Mouse (Mus musculus) mature B cell (primary cell): Measurements from ENCODE around the gene Txn1.

Experiments used
- in situ Hi-C: fragments of 300-500 bp; cut with MboI; formaldehyde crosslinking; loops from 2 replicates; pipeline ENCODE4 v1.14.3; 2019

Gene Txn1

DNA sequence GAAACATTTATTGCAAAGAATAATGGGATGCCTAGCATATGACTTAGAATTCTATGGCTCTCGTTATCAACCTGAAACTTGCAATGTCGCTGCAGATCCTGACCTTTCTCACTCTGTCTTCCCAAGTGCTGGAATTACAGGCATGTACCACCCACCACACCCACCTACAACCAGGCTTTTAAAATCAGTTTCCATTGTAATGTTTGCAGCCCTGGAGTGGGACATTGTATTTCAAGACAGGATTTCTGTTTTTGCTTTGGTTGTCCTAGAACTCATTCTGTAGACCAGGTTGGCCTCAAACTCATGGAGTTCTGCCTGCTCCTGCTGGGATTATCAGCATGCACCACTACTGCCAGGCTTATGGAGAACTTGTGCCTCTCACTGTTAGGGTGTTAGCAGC is 13.3 kb downstream of the Txn1 start:
- in situ Hi-C loops: no loop called here

- in situ Hi-C loops: no loop called here
Measured at GRCm38 (mm10) chr4:57940631-57941030, 15.6 kb downstream of the Txn1 start.

DNA sequence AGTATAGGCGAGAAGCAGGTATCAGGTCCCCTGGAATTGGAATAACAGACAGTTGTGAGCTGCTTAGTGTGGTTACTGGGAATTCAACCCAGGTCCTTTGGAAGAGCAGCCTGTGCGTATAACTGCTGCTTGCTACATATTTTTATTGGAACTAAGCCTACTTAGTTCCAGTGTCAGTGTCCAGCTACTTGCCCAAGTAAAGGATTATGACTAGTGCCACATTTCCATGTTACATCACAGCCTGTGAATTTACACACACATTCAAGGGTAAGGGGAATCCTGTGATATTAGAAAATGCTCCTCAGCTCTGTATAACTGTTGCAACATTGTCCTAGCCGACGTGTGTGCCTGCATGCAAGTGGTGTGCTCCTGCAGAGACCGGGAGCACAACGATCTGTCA is 18.9 kb downstream of the Txn1 start:
- in situ Hi-C loops: no loop called here

DNA sequence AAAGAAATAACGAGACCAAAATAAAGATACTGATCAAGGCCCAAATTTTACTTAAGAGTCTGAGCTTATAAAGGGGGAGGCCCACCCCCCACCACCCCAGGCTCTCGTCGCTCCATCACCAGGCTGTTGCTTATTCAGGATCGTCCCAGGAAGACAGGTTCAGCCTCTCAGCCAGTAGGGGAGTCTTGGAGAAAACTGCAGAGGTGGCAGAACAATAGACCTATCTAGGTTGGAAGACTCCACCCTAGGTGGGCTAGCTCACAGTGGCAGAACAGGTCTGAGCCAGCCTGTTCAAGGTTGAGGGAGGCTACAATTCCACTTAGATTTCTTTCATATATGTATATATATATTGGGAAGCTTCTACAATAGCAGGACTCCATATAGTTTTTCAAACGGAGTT is 22.0 kb downstream of the Txn1 start:
- in situ Hi-C loops: no loop called here

GRCm38 (mm10) chr4:57930559-57931170 is 25.5 kb downstream of the Txn1 start:
- in situ Hi-C loops: no loop called here

DNA sequence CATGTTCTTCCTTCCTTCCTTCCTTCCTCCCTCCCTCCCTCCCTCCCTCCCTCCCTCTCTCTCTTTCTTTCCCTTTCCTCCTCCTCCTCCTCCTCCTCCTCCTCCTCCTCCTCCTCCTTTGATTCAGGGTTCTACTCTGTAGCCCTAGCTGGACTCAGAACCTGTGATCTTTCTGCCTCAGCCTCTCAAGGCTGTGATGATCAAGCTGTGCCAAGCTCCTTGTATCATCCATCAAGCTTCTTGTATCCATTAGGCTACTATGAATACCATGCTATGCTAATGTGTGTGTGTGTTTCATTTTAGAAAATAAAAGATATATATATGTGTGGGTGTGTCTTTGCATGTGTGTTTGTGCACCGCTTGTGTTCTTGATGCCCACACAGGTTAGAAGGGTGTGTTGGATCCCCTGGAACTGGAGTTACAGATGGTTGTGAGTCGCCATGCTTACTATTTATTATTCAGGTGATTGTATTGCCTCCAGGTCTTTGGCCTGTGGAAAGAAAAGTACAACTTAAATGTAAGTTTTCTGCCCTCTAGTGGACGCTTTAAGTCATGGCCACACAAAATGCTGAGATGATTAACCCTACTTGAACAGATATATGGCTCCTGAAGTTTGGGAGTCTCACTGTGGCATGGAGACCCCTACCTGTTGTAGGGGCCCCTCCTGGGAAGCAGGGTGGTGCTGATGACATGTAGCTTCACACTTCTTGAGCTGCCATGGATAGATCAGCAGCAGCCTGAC is 28.6 kb downstream of the Txn1 start:
- in situ Hi-C loops: no loop called here

- in situ Hi-C loops: no loop called here
Measured at GRCm38 (mm10) chr4:57924556-57925071, 31.6 kb downstream of the Txn1 start.

GRCm38 (mm10) chr4:57922171-57922570 is 34.0 kb downstream of the Txn1 start:
- in situ Hi-C loops: no loop called here

GRCm38 (mm10) chr4:57920522-57920921 is 35.7 kb downstream of the Txn1 start:
- in situ Hi-C loops: no loop called here

- in situ Hi-C loops: no loop called here
Measured at GRCm38 (mm10) chr4:57919494-57920423, 36.5 kb downstream of the Txn1 start.

- in situ Hi-C loops: no loop called here
Measured at GRCm38 (mm10) chr4:57916711-57917110, 39.5 kb downstream of the Txn1 start.

DNA sequence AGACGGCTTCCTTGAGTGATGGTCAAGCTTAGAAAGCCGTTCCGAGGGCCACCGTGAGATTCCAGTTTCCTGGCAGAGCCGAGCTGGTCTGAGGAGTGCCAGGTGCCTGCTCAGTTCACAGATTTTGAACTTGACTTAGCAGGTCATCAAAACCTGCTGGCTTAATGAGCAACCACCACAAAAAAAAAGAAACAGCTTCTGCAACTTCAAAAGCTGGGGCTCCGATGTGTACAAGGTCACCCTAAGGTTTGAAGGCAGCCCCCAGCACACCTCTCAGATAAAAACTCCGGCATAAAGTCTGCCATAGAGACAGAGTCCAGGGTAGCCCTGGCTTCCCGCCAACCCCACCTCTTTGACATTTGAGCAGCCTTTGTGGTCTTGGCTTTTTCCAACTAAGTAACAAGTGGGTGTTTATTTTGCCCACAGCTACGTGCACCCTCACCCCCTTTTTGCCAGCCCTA is 40.0 kb downstream of the Txn1 start, which contains the start of gene D630039A03Rik:
TSS of gene D630039A03Rik (minus strand) at position 97 of the 461 bp plus-strand sequence.
- in situ Hi-C loops: no loop called here

DNA sequence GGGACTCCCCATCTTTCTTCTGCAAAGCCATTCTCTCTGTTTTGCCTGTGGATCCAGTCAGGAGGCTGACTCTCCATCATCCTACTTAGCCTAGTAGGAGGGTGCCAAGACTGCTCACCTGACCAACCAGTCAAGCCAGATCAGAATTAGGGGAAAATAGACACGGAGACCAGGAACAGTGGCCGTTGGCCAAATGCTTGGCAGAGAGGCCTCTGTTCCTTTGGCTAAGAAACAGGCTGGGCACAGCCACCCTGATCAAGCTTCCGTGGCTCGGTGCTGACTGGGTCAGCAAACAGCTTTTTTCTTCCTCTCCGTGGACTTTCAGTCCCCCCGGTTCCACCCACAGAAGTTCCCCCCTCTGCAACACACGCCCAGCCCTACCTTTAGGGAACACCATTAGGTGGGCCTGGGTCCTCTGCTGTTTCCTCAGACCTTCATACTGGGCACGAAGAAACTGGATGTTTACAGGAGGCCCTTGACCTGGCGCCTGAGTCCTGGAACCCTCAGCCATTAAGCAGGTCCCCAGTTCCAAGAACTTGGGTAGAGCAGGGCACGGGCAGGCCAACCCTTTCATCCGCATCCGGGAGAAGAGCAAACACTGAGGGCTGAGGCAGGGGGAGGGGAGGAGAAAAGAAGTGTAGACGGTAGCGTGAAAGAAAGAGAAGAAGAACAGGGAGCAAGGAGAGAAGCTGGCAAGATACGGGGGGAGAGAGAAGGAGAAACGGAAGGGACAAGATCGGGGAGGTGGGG is 40.8 kb downstream of the Txn1 start:
- in situ Hi-C loops: no loop called here

DNA sequence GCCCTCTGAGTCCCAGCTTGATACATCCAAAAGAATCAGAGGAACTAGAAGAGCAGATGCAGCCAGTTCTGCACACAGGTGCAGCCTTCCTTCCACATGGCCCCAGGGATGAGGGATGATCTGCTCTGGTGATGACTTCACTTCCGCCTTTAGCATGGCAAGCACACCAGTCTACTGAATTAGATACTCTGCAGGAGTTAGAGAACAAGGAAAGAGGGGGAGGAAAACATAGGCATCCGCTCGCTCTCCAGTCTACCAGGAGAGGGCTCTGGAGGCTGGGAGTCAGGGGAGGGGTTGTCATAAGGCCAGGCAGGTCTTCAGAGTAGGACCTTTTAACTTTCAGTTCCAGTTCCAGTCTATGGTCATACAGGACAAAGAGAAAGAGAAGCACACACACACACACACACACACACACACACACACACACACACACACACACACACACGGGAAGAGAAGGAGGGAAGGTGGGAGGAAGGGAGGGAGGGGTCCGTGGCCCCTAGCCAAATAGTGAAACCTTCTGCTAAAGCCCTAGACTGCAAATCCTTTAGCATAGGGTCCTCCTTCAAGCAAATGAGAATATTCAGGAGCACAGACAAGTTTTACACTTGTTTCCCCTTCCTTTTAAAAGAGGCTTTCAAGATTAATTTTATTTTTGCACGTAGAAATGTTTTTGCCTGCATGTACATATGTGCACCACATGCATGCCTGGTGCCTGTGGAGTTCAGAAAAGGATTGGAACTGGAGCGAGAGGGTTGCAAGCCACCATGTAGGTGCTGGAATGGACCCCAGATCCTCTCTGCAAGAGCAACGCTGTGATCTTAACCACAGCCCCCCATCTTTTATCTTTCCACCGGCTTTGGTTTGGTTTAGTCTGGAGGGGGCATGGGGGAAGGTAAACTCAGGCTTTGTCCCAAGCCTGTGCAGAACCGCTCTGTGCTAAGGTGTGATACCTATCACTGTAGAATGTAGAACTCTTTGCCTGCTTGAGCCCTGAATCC is 41.7 kb downstream of the Txn1 start:
- in situ Hi-C loops: no loop called here

GRCm38 (mm10) chr4:57913021-57913420 is 43.2 kb downstream of the Txn1 start:
- in situ Hi-C loops: no loop called here

DNA sequence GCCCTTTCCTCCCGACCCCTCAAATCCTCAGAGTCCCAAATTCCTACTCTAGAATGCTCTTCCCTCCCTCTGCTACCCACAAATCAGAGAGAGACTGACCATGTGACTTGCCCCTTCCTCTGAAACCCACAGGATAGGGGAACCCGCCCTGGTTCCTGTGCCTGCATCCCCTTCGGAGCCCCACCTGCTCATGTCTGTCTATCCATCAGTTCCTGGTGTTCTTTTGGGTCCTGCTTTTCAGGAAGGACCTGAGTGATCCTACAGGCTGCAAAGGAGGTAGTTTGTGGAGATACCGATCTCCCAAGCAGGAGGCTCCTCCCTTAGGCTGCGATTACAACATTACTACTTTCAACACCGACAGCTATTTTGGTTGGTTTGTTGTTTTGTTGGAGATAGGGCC is 47.4 kb downstream of the Txn1 start:
- in situ Hi-C loops: no loop called here

GRCm38 (mm10) chr4:57906708-57907107 is 49.5 kb downstream of the Txn1 start:
- in situ Hi-C loops: no loop called here

DNA sequence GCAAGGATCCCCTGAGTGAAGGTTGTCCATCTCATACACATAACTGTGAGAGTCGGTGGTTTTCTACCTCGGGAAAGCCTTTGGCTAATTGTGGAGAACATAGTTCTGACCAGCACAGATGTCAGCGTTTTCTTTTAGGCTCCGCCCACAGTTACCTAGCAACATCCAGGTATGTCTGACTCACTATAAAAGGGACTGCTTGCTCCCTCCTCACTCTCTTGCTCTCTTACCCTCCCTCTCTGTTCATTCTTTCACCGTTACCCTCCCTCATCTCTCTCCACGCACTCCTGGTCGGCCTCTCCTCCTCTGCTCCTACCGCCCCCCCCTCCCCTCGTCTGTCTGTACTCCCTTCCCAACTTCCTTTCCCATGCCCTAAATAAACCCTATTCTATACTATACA is 51.6 kb downstream of the Txn1 start:
- in situ Hi-C loops: no loop called here

- in situ Hi-C loops: no loop called here
Measured at GRCm38 (mm10) chr4:57904211-57904610, 52.0 kb downstream of the Txn1 start.

DNA sequence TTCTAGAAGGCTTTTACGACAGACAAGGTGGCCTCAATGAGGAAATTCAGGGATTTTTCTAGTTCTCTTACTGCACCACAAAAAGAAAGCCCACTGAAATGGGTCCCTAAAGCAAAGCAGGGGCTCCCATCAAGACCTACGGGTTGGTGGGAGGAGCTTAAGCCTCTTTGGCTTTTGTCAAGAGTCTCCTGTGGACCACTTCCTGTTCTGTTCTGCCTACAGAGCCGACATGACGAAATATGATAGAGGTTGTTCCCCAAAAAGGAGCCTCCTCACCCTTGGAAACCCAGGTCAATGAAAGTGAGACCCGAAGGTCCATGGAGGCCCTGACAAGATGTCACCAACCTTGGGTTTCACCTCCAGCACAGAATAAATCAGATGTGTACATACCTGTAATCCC is 53.6 kb downstream of the Txn1 start:
- in situ Hi-C loops: no loop called here
